Mouse (Mus musculus): ENCODE measurements at regions not wholly inside any gene's neighbourhood (a gene's known extent, or its start where the extent isn't known, plus 50 kb on each side); places are given as distances from the start of the nearest gene placed in this dataset.

DNA sequence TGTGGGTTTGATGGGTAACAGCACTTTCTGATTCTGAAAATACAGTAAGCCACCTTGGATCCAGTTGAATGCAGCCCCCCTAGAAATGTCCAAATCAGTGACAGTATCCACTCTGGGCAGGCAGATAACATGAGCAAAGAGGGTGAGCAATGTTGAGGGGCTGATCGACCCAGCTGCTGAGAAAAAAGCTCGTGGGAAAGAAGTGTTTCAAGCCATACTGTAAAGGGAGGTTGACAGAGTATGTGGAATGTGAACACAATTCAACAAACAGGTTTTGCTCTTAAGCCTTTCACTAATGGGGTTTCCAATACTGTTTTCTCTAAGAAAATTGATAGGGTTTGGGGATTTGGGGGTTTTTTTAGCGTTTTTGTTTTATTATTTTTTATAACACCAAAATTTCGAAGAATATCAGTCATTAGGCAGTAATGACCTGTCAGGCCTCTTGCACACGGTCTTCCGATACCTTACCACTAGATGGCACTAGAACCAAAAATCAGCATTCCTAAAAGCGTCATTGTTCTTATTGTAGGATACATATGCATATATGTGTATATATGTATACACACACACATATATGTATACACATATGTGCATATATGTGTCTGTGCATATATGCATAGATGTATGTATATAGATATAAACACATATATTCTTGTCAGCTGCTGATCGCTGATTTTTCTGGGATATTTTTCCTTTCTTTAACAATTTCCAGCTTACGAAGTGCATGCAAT lies 237.5 kb upstream of the Gpc5 start:
- peak overlapping the region; percentile 21 for H3K4me2 ChIP-seq
- H3K9me3 ChIP-seq: no peaks in the 10 kb centered on the region
- peak; percentile 62; the same call in 1 of the 2 replicates for ATAC-seq (ENCODE audit: low read depth)
- no peaks in the 10 kb centered on the region for H3K27me3 ChIP-seq
- H3K36me3 ChIP-seq: no peaks in the 10 kb centered on the region
- no peak overlapping the region for H3K4me3 ChIP-seq
- peaks cover 32% of the 10 kb centered on the region for H3K4me1 ChIP-seq (replicated peaks)
- no peak overlapping the region for H3K27ac ChIP-seq (replicated peaks)
- 23% methylated on average over 9 of the region's 9 CpGs for WGBS
- H3K9ac ChIP-seq: no peak overlapping the region

DNA sequence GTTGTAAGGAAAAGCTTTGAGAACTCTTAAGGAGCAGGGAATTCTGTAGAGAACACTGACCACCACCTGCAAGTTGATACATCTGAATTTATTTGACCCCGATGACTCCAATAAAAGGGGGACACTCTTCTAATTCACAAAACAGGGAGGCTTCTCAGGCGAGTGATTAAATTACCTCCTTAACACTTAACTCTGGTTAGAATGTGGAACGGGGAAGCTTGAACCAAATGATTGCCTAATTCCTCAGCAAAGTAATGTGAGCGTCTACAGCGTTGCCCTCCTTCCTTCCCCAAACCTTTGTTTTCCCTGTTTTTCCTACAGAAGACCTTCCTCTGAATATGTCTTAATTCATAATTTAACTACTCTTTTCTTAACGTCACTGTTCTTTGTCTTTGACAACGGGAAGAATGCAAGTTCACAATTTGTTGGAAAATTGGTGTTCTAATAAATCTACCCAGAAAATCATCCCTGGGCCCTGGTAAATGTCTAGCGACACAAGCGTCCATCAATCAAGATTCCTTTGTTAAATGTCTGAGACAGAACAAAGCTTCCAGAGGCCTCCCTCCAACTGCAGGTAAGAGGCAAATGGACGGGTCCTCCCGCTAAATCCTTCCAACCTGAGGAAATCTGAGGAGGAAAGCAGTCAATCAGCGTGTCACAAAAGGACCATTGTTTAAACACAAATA lies 236.8 kb upstream of the Gpc5 start:
- no peaks in the 10 kb centered on the region for H3K36me3 ChIP-seq
- no peak; the same call in 1 of the 2 replicates for ATAC-seq (ENCODE audit: low read depth)
- 12% methylated on average over 12 of the region's 12 CpGs for WGBS
- no peak overlapping the region for H3K27ac ChIP-seq (replicated peaks)
- H3K9ac ChIP-seq: no peak overlapping the region
- H3K4me1 ChIP-seq (replicated peaks): peaks cover 32% of the 10 kb centered on the region
- H3K4me2 ChIP-seq: peak overlapping the region; percentile 21
- H3K27me3 ChIP-seq: no peaks in the 10 kb centered on the region
- no peak overlapping the region for H3K4me3 ChIP-seq
- no peaks in the 10 kb centered on the region for H3K9me3 ChIP-seq

DNA sequence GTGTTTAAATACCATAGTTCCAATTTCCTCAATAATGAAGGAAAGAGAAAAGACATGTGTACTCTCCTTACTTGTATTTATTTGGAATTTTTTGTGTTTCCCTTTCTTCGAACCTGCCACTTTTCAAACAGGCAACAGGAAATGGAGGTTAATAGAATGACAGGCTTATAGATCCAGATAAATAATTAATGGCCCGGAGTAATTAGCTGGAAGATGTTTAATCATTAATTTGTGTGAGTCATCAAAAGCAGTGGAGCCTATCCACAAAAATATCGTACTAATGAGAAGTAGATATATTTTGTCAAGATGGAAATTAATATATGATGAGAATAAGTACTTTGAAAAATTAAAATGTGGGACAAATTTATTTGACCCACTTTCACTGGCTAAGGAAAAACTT lies 236.3 kb upstream of the Gpc5 start:
- 19% methylated on average over 3 of the region's 3 CpGs for WGBS
- no peaks in the 10 kb centered on the region for H3K36me3 ChIP-seq
- H3K4me1 ChIP-seq (replicated peaks): peaks cover 32% of the 10 kb centered on the region
- no peak overlapping the region for H3K4me3 ChIP-seq
- no peak for ATAC-seq (ENCODE audit: low read depth)
- no peak overlapping the region for H3K4me2 ChIP-seq
- no peak overlapping the region for H3K9ac ChIP-seq
- H3K27ac ChIP-seq (replicated peaks): no peak overlapping the region
- H3K27me3 ChIP-seq: no peaks in the 10 kb centered on the region
- no peaks in the 10 kb centered on the region for H3K9me3 ChIP-seq

DNA sequence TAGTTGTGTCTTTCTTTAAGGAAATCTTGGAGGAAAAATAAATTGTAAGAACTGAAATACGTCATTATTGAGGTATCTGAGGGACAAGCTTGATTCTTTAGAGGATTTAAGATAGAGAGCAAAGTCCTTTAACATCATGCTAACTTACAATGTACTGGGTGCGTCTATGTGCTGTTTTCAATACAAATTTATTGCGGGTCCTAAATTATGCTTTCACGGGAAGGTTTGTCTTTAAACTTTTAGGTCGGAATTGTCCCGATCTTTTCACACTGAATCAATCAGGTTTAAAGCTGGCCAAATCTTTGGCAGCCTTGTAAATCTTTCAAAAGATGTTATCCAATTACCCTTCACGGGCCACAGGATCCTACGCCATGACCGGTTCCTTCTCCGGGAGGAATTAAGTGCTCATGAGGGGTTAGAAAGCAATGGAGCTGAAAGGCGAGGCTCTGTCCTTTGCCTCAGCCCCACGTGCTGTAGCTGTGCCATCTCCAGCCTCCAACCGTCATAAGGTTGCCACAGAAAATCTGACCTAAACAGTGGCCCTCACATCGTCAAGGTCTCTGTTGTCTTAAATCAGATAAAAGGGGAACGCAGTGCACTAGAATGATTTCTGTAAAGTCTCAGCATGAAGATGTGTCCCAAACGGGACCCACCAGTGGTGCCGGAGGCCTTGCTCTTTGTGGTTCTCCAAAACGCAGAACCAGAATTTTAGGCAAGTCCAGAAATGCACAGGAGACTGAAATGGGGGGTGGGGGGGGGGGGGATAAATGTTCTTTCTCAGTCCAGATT lies 235.6 kb upstream of the Gpc5 start:
- 9% methylated on average over 18 of the region's 18 CpGs for WGBS
- H3K4me2 ChIP-seq: peak overlapping the region; percentile 34
- no peaks in the 10 kb centered on the region for H3K27me3 ChIP-seq
- H3K4me3 ChIP-seq: no peak overlapping the region
- peaks cover 32% of the 10 kb centered on the region for H3K4me1 ChIP-seq (replicated peaks)
- H3K27ac ChIP-seq (replicated peaks): no peak overlapping the region
- H3K36me3 ChIP-seq: no peaks in the 10 kb centered on the region
- H3K9ac ChIP-seq: no peak overlapping the region
- peak; percentile 69; the same call in 1 of the 2 replicates for ATAC-seq (ENCODE audit: low read depth)
- H3K9me3 ChIP-seq: no peaks in the 10 kb centered on the region

DNA sequence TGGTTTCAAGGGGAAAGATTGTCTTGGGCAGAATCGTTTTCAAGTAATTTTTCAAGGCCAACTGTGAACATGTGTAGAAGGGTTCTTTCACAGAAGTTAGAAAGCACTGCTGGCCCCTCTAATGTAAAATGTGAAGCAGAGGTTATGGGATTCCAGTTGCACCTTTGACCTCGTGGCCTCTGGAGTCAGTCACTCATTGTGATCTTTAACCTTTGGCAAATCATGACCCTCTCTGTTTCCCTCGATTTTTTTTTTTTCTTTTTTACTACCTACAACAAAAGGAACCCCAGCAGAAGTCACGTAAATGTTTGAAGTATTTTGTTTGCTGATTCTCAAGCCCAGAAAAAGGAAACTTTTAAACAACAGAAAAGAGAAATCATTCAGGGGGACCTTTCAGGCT lies 234.8 kb upstream of the Gpc5 start:
- Histone ChIP-seq H3K9ac (no peak overlapping the region), H3K27me3 (no peaks in the 10 kb centered on the region), H3K4me2 (no peak overlapping the region), H3K27ac (replicated peaks) (no peak overlapping the region), H3K9me3 (no peaks in the 10 kb centered on the region), H3K4me1 (replicated peaks) (peaks cover 32% of the 10 kb centered on the region), H3K4me3 (no peak overlapping the region), H3K36me3 (no peaks in the 10 kb centered on the region)
- ATAC-seq (ENCODE audit: low read depth): no peak
- WGBS: 9% methylated on average over 4 of the region's 4 CpGs

DNA sequence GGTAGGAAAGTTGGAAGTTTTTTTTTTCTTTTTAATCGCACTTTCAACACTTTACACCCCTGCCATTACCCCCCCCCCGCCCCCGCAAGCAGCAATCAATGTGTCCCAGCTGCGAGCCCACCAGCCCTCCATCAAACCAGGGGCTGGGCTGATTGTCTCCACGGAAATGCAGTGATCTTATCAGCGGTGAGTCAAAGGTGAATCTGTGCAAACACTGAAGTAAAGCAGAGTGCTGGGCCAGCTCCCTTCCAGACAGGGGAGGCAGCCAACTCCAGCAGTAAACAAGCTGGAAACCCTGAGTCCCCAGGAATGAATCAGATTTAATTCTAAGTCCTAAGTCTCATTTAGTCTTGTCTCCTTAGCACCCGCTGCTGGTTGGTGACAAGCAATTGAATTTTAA lies 234.3 kb upstream of the Gpc5 start:
- Histone ChIP-seq H3K4me1 (replicated peaks) (peaks cover 32% of the 10 kb centered on the region), H3K4me3 (no peak overlapping the region), H3K9ac (no peak overlapping the region), H3K27ac (replicated peaks) (no peak overlapping the region), H3K27me3 (no peaks in the 10 kb centered on the region), H3K36me3 (no peaks in the 10 kb centered on the region), H3K4me2 (no peak overlapping the region), H3K9me3 (no peaks in the 10 kb centered on the region)
- WGBS: 6% methylated on average over 7 of the region's 7 CpGs
- ATAC-seq (ENCODE audit: low read depth): no peak

DNA sequence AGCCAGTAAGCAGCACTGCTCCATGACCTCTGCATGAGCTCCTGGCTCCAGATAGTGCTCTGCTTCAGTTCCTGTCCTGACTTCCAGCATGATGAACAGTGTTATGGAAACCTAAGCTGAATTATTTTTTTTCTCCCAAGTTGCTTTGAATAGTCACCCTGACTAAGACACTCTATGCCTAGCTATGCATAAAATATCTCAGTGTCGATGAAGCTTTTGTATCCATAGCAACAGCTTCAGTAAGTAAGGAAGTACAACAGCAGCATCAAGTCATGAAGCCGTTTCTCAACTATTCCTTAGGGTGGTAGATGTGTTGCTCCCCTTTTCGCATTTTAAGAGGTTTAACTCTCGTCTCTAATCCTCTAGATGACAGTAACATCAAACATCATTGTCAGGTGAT lies 228.4 kb upstream of the Gpc5 start:
- no peaks in the 10 kb centered on the region for H3K4me1 ChIP-seq (replicated peaks)
- no peak for ATAC-seq (ENCODE audit: low read depth)
- no peaks in the 10 kb centered on the region for H3K9me3 ChIP-seq
- no peaks in the 10 kb centered on the region for H3K36me3 ChIP-seq
- WGBS: 72% methylated on average over 4 of the region's 4 CpGs
- H3K4me2 ChIP-seq: no peak overlapping the region
- H3K27me3 ChIP-seq: no peaks in the 10 kb centered on the region
- no peak overlapping the region for H3K9ac ChIP-seq
- no peak overlapping the region for H3K4me3 ChIP-seq
- H3K27ac ChIP-seq (replicated peaks): no peak overlapping the region

DNA sequence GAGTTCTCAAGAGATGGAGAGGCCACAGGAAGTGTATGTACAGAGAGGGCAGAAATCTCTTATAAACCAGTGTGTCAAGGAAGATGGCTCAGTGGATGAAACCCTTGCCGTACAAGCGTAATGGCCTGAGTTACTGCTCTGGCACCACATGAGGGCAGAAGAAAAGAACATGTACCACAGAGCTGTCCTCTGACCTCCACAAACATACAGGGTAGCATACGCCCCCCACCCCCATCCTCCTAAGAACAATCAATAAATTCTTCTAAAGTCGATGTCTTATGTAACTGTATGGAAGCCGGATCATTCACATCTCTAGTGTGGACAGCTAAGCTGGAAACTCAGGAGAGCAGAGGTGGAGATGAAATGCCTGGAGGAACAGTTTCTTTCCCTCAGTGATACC lies 227.9 kb upstream of the Gpc5 start:
- no peaks in the 10 kb centered on the region for H3K4me1 ChIP-seq (replicated peaks)
- H3K9me3 ChIP-seq: no peaks in the 10 kb centered on the region
- no peaks in the 10 kb centered on the region for H3K27me3 ChIP-seq
- no peak overlapping the region for H3K4me2 ChIP-seq
- H3K36me3 ChIP-seq: no peaks in the 10 kb centered on the region
- no peak overlapping the region for H3K4me3 ChIP-seq
- no peak overlapping the region for H3K27ac ChIP-seq (replicated peaks)
- ATAC-seq (ENCODE audit: low read depth): no peak
- H3K9ac ChIP-seq: no peak overlapping the region
- WGBS: 94% methylated on average over 5 of the region's 5 CpGs

DNA sequence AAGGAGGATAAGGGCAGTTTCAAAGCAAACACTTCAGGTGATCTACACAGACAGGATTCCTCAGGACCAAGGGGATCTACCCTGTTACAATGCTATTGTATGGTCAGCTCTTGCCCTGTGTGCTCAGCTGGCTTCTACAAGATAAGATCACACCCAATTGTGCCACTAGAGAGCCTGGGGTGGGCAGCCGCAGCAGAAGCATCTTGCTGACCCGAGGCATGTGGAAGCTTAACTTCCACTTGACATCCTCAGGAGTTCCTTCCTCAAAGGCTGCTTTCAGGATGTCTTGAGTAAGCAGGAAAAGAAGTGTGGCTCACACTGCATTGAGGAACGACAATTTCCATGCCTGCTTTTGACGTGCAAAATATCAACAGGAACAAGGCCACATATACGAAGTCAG lies 222.8 kb upstream of the Gpc5 start:
- WGBS: 57% methylated on average over 5 of the region's 5 CpGs
- no peaks in the 10 kb centered on the region for H3K4me1 ChIP-seq (replicated peaks)
- no peak overlapping the region for H3K4me2 ChIP-seq
- H3K27ac ChIP-seq (replicated peaks): no peak overlapping the region
- no peak overlapping the region for H3K9ac ChIP-seq
- no peaks in the 10 kb centered on the region for H3K27me3 ChIP-seq
- no peaks in the 10 kb centered on the region for H3K36me3 ChIP-seq
- H3K4me3 ChIP-seq: no peak overlapping the region
- no peaks in the 10 kb centered on the region for H3K9me3 ChIP-seq
- no peak for ATAC-seq (ENCODE audit: low read depth)

DNA sequence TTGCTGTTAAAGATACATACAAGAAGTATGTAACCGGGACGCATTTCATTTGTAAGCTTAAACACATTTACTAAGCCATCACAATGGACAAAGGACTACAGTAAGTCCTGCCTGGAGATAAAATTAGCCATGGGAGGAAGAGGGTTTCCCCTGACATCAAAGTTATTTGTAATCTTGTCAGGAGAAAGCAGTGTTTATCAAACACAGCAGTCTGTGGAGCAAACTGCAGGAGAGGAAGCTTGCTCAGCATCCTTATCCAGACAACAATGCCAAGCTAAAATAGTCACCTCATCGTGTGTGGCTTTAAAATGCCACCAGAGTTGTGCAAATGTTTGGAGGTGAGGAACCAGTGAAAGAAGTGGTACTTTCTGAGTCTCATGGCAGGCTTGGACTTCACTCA lies 216.9 kb upstream of the Gpc5 start:
- Histone ChIP-seq H3K9ac (no peak overlapping the region), H3K4me2 (no peak overlapping the region), H3K27me3 (no peaks in the 10 kb centered on the region), H3K9me3 (no peaks in the 10 kb centered on the region), H3K4me3 (no peak overlapping the region), H3K36me3 (no peaks in the 10 kb centered on the region), H3K27ac (replicated peaks) (no peak overlapping the region), H3K4me1 (replicated peaks) (peaks cover 7% of the 10 kb centered on the region; the same call in 1 of the 2 replicates)
- WGBS: 57% methylated on average over 3 of the region's 3 CpGs
- no peak for ATAC-seq (ENCODE audit: low read depth)

DNA sequence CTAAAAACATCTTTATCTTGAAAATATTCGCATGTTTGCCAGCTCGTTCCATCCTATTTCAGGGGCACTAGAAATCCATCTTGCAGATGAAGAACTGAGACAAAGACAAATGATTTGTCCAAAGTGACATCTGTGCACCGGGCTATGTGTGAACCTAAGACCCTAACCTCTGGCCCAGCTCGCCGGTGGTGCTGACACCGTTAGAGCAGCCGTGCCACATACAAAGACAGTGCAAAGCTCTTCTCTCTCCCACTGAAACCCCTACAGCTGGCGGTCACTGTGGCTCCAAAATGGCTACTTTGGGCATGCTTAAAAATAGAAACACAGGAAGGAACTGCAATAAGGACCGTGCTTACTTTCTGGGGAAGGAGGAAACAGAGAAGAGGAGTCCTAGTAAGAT lies 215.6 kb upstream of the Gpc5 start:
- no peaks in the 10 kb centered on the region for H3K9me3 ChIP-seq
- 48% methylated on average over 9 of the region's 9 CpGs for WGBS
- no peak overlapping the region for H3K4me2 ChIP-seq

DNA sequence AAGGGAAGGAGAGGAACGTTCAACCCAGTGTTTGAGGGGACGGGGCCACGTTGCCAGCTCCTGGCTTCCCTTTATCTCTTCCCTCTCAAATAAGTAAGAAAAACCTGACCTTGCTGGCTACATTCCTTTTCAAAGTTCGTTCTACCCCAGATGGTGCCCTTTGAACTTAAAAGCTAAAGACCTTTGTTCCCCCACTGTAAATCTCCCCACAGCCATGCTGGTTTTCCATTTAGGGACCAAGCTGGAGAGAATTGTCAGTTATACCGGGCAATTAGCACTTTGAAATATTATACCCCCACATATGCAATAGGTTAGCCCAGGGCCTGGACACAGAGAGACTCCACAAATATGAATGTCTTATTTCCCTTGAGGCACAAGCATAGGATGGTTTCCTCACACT lies 214.5 kb upstream of the Gpc5 start:
- Histone ChIP-seq H3K27me3 (no peaks in the 10 kb centered on the region), H3K4me2 (no peak overlapping the region), H3K27ac (replicated peaks) (no peak overlapping the region), H3K9me3 (no peaks in the 10 kb centered on the region), H3K4me1 (replicated peaks) (peaks cover 12% of the 10 kb centered on the region; the same call in 1 of the 2 replicates), H3K4me3 (no peak overlapping the region), H3K9ac (no peak overlapping the region), H3K36me3 (no peaks in the 10 kb centered on the region)
- 7% methylated on average over 5 of the region's 5 CpGs for WGBS
- ATAC-seq (ENCODE audit: low read depth): no peak

More for the DNA sequence above, 215.6 kb upstream of the Gpc5 start:
- no peak for ATAC-seq (ENCODE audit: low read depth)
- no peak overlapping the region for H3K9ac ChIP-seq
- no peaks in the 10 kb centered on the region for H3K27me3 ChIP-seq
- H3K27ac ChIP-seq (replicated peaks): no peak overlapping the region
- no peak overlapping the region for H3K4me3 ChIP-seq
- peaks cover 12% of the 10 kb centered on the region; the same call in 1 of the 2 replicates for H3K4me1 ChIP-seq (replicated peaks)
- H3K36me3 ChIP-seq: no peaks in the 10 kb centered on the region

Data from neural tube, embryonic 13.5 days (tissue).